Mouse (Mus musculus): ENCODE measurements at regions not wholly inside any gene's neighbourhood (a gene's known extent, or its start where the extent isn't known, plus 50 kb on each side); places are given as distances from the start of the nearest gene placed in this dataset.
"Not testable (repeated sequence)": the region's sequence is repeated elsewhere in the genome, so short reads cannot be mapped to it uniquely, and the experiment has no call there.

DNA sequence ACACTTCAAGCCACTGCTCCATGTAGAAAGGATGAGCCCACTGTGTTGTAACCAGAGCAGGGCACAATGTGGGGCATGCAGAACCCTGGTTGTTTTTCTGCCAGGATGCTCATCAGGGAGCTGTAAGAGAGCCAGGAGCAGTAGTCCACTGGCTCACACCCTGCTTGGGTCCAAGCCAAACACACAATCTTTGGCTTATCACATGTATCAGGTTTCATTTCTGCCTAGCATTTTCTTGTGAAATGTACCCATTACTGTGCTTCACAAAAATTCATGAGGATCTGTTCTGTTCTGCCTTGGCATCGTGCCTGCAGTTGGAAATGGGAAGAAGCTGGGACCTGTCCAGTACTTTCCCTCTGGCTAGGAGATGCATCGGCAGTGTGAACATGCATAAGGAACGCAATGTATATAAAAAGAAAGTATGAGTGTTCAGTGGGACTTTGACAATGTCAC, 491.6 kb upstream of the Igfbp3 start:
- DNase-seq: peak; percentile 93 to 98

DNA sequence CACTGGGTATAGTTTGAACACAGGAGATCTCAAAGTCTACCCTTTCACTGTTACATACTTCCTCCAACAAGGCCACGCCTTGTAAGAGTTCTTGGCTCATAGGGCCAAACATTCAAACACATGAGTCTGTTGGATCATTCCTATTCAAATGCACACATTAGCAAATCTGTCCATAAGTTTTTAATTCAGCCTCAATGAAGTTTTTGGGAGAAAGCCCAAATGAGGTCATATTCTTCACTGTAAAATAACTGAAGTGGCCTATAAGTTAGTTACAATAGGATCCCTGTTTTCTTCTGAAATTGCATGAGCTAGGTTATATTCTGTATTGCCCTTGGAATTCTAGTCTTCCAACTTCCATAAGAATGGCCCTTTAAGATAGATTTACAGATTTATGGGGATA, 483.9 kb upstream of the Igfbp3 start:
- no peak for DNase-seq

DNA sequence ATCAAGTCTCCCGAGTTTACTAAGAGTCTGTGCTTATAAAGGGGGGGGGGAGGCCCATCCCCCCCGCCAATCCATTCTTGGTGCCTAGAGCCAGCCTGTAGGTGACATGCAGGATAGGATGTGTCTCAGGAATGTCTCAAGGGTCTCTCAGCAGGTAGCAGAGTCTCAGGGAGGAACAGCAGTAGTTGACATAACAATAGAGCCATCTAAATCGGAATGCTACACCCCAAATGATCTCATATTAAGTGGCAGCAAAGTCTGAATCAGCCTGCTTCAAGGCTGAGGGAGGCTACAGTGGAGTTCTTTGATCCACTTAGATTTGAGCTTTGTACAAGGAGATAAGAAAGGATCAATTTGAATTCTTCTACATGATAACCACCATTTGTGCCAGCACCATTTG, 476.0 kb upstream of the Igfbp3 start:
- DNase-seq: not testable (repeated sequence)

- no peak for DNase-seq
These were observed 459.1 kb upstream of the Igfbp3 start for GRCm38 (mm10) chr11:7672821-7673220.

- DNase-seq: peak; percentile 63 to 67
These were observed 416.9 kb upstream of the Igfbp3 start for GRCm38 (mm10) chr11:7630637-7631036.

GRCm38 (mm10) chr11:7625256-7625655, 411.5 kb upstream of the Igfbp3 start:
- peak; percentile 6 to 11 for DNase-seq

- DNase-seq: no peak
These were observed 406.6 kb upstream of the Igfbp3 start for GRCm38 (mm10) chr11:7620320-7620719.

GRCm38 (mm10) chr11:7610752-7611151, 397.0 kb upstream of the Igfbp3 start:
- DNase-seq: no peak

GRCm38 (mm10) chr11:7609921-7610320, 396.2 kb upstream of the Igfbp3 start:
- no peak for DNase-seq

DNA sequence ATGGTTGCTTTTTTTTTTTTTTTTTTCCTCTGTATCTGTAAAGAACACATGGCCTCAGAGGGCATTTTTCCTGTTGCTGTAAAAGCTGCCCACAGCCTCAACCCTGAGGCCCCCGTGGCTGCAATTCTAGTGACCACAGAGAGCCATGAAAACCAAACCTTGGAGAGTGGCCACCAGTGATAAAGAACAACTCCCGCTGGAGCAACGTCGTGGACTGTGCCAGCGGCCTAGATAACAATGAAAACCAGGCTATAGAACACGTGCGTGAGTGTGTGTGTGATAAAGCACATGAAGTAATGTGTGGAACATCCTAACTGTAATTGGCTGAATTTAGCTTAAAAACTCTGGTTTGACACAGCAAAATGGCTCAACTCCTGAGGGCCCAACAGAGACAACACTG, 392.9 kb upstream of the Igfbp3 start:
- no peak for DNase-seq

DNA sequence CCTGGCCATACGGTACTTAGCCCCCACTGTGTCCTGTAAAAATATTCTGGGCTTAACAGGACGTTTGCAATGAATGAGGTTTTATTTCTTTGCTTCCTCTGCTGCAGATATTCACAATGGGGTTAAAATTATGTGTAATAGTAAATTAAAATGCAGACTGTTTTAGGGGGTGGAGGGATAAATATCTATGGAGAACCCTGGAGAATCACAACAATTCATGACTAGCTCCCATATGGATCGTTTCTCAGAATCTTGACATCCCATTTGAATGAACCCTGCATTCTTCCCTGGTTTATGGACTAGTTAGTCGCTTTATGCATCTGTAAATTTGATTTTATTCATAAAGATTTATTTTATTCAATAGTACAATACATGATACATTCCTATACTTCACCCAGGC, 378.3 kb upstream of the Igfbp3 start:
- no peak for DNase-seq

GRCm38 (mm10) chr11:7583296-7583695, 369.6 kb upstream of the Igfbp3 start:
- DNase-seq: no peak

DNA sequence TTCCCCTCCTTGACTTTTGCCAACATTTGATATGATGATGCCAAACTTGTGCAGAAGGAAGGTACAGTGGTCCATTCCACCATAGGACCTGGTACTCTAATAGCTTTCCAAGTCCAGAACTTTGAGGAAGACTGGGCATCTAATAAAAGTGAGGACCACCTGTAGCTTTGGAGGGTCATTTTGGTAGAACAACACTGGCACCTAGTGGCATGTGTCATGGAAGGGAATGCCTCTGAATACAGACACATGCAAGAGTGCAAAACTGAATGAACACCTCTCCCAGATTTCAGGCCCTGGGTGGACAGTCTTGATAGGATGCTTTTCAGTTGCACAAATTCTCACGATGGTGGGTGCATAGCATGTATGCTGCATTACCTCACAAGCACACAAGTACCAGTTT, 354.8 kb upstream of the Igfbp3 start:
- peak; percentile 64 to 67 for DNase-seq

- DNase-seq: no peak
These were observed 348.3 kb upstream of the Igfbp3 start for GRCm38 (mm10) chr11:7562029-7562428.

DNA sequence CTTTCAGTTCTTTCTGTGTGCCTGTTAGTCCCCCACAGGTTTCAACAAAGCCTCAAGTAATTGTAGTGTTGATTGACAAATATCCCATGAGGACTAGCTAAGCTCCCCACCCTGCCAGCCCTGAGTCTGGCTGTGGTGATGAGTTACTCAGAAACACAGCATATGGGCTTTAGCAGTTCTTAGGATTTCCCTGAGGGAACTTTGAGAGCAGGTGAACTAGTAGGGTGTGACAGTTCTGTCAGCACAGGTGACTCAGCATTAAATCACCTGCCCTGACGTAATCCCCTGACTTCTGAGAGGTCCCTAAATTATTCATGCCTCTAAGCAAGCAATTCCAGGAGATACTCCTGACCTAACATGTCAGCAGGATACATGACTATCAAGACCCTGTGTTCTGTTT, 347.7 kb upstream of the Igfbp3 start:
- DNase-seq: no peak

DNA sequence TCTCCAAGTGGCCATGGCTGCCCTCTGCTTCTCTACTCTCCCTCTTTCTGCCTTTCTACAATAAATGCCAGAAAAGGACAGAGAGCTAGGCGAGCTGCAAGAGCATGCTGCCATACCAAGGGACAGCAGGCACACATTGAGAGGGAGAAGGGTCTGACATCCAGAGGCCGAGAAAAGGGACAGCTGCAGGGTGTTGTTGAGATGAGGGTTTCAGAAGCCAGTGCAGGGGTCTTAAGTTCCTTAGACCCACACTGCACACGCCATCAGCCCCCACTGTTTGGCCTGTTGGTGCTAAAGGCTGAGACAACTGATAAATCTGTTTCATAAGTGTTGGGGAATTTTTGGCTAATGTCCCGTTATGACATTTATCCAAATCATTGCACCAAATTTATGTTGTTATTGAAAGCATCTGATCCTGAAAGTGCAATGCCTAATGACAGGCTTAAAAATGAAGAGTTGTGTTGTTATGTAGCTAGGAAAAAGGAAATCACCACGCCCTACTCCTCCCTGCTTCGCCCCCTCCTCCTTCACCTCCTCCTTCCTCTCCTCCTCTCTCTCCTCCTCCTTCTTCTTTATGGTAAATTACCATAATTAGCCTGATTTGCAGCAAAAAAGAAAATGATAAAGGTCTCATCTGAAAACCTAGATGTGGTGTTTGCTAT, 342.0 kb upstream of the Igfbp3 start:
- DNase-seq: no peak

GRCm38 (mm10) chr11:7552154-7552553, 338.4 kb upstream of the Igfbp3 start:
- no peak for DNase-seq

DNA sequence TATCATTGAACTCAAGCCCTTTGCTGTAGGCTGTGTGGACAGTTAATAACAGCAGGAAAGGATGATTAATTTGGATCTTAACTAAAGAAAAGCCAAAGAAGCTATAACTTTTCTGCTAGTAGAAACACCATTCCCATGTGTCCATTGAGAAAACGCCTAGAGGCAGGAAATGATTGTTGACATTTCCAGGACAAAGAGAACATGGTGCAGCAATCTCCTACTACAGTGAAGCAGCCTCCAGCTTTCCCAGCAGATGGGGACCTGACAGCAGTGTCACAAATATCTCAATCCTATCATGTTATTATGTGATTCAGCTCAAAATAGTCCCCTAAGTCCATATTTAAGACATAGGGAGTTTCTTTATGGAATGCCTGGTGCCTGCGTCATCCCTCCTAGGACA, 334.1 kb upstream of the Igfbp3 start:
- DNase-seq: no peak

GRCm38 (mm10) chr11:7545621-7546020, 331.9 kb upstream of the Igfbp3 start:
- DNase-seq: no peak

- DNase-seq: no peak
These were observed 320.9 kb upstream of the Igfbp3 start for GRCm38 (mm10) chr11:7534590-7534989.

GRCm38 (mm10) chr11:7533327-7533726, 319.6 kb upstream of the Igfbp3 start:
- DNase-seq: no peak

DNA sequence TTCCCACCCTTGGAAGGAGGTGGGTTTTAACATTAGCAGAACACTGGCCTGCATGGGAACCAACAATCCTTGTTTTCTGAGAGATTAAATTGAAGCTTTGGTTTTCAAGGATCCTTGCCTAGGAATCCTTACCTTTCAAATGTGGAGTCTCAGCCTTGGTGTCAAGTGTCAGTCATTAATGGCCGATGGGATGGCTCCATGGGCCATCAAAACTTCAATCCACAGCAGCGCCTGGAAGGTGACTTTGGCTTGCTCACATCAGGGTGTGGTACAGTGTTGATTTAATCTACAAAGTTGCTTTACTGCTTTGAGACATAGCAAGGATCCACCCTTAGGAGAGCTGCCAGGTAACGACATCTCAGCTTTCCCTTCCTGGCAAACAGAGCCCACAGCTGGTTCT, 318.1 kb upstream of the Igfbp3 start:
- no peak for DNase-seq

- DNase-seq: no peak
These were observed 316.9 kb upstream of the Igfbp3 start for GRCm38 (mm10) chr11:7530482-7531148.

DNA sequence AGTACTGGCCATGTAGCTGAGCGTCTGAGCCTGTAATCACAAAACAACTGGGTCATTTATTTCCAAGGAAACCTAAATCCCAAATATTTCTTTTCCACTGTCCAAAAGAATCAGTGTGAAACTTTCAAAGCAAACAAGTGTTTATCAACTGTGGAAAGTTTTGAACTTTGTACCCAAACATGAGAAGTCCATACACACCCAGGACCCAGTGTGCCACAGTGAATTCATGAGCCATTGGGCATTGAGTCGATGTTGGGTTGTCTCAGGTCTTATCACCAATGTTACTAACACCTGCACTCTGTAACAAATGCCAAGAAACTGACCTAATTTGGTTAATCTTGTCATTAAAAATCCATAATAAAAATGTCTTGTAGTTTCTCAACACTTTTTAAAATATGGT, 305.8 kb upstream of the Igfbp3 start:
- DNase-seq: no peak

DNA sequence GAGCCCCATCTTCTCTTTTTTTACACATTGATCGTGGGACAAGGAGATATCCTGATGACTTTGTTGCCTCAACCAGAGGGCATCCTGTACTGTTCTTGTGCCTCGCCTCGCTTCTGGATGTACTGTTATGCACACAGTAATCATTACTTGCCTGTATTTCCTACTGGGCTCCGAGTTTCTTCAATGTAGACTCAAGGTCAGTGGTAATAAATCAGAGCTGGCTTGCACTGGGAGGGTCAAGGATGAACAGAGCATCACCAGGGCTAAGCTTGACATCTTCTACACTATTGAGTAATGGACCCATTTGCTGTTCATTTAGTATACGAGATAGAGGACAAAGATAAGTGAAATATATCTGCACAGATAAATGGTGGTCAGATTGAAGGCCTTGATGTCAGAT, 295.1 kb upstream of the Igfbp3 start:
- no peak for DNase-seq
